Mouse (Mus musculus): ENCODE measurements around the gene Dgcr2.
A peak's percentile ranks its signal among the peaks of the same experiment; 100 is the strongest.

Gene Dgcr2

DNA sequence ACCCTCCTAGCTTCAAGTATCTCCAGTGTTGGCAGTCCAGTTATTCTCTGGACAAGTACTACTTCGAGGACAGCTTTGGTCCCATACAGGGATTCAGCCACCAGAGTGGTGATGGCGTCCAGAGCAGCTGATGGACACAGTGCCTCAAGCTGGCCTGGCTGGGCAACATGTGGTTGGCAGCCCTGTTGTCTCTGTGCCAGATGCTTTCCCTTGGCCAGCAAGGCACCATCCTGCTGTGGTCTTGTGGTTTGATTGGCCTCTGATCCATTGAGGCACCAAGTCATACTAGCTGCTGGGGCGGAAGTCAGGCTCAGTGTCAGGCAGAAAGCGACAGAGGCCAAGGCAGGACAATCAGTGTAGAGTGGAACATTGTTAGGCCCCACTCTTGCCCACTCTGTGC lies 89.2 kb downstream of the Dgcr2 start:
- no peak for DNase-seq (ENCODE audit: low read depth, low spot score)

- peak; percentile 87 for DNase-seq (ENCODE audit: low read depth, low spot score)
Observed at GRCm38 (mm10) chr16:17807192-17808009, 91.0 kb downstream of the Dgcr2 start.

DNA sequence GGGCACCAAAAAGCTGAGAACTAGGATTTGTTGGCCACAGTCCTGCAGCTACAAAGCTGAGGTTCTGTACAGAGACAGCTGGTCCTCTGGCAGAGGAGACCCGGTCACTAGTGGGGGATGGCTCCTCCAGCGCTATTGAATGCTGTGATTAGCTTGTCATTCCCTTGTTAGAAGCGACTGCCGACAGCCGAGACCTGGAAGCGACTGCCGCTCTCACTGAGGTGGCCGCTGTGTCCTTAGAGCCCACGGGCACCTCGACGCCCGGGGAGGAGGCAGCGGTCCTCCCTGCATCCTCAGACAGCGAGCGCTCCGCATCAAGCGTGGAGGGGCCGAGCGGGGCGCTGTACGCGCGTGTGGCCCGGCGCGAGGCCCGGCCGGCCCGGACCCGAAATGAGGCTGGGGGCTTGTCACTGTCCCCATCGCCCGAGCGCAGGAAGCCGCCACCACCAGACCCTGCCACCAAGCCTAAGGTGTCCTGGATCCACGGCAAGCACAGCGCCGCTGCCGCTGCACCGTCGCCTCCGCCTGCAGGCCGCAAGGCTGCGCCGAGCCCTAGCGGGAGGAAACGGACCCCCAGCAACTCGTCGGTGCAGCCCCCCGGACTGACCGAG lies 91.7 kb downstream of the Dgcr2 start:
- no peak for DNase-seq (ENCODE audit: low read depth, low spot score)

DNA sequence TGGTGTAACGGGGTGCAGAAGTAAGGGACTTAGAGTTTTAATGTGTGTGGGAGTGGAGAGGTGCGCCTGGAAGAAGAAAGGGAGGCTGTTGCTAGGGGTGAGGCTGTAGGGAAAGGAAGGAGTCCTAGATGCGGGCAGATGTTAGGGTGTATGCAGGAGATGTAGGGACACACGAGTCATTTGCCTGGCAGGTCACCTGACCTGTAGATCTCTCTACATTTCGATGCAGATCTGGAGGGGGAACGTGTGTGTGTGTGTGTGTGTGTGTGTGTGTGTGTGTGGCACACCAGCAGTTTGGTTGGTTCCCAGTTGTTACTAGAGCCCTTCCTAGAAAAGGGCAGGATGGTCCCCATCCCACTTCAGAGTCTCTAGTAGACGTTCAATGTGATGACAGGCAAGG lies 93.4 kb downstream of the Dgcr2 start:
- no peak for DNase-seq (ENCODE audit: low read depth, low spot score)

GRCm38 (mm10) chr16:17804449-17804912 lies 93.9 kb downstream of the Dgcr2 start:
- DNase-seq (ENCODE audit: low read depth, low spot score), result peak; percentile 75

DNA sequence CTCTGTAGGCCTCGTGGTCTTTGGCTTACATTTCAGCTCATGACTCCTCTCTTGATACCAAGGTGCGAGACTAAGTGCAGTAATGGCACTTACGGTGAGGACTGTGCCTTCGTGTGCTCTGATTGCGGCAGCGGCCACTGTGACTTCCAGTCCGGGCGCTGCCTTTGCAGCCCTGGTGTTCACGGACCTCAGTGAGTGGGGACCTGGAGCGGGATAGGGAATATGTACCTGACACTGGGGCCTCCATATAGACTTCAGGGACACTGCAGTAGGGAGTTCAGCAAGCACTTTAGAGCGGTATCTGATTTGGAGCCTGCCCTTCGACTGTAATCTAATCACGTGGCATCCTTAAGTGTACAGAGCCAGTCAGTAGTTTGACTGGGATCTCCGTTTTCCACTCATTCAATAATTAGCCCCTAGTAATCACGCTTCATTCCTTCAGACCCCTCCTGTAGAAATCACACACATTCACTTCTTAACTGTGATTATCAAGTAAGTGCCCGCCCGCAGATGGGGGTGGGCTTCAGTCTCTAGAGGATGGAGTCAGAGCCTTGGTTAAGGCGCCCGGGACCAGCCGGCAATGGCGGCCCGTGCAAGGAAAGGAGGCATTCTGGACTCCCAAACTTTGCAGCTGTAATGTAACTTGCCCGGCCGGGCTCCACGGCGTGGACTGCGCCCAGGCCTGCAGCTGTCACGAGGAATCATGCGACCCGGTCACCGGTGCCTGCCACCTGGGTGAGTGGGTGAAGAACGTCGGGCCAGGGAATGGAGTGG lies 94.5 kb downstream of the Dgcr2 start:
- DNase-seq (ENCODE audit: low read depth, low spot score), result no peak

DNA sequence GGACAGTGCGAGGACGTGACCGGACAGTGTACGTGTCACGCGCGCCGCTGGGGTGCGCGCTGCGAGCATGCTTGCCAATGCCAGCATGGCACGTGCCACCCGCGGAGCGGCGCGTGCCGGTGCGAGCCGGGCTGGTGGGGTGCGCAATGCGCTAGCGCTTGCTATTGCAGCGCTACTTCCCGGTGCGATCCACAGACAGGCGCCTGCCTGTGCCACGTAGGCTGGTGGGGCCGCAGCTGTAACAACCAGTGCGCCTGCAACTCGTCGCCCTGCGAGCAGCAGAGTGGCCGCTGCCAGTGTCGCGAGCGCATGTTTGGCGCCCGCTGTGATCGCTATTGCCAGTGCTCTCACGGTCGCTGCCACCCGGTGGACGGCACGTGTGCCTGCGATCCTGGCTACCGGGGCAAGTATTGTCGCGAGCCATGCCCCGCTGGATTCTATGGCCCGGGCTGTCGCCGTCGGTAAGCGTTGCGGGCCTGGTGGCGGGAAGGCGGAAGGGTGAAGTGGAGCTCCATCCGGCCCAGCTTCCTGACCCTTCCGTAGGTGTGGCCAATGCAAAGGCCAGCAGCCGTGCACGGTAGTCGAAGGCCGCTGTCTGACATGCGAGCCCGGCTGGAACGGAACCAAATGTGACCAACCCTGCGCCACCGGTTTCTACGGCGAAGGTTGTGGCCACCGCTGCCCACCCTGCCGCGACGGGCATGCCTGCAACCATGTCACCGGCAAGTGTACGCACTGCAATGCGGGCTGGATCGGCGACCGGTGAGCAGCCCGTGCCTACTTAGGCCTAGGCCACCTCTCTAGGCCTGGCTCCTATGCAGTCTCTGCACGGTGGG lies 95.3 kb downstream of the Dgcr2 start:
- peak; percentile 25 for DNase-seq (ENCODE audit: low read depth, low spot score)

GRCm38 (mm10) chr16:17802456-17802838 lies 95.9 kb downstream of the Dgcr2 start:
- no peak for DNase-seq (ENCODE audit: low read depth, low spot score)

DNA sequence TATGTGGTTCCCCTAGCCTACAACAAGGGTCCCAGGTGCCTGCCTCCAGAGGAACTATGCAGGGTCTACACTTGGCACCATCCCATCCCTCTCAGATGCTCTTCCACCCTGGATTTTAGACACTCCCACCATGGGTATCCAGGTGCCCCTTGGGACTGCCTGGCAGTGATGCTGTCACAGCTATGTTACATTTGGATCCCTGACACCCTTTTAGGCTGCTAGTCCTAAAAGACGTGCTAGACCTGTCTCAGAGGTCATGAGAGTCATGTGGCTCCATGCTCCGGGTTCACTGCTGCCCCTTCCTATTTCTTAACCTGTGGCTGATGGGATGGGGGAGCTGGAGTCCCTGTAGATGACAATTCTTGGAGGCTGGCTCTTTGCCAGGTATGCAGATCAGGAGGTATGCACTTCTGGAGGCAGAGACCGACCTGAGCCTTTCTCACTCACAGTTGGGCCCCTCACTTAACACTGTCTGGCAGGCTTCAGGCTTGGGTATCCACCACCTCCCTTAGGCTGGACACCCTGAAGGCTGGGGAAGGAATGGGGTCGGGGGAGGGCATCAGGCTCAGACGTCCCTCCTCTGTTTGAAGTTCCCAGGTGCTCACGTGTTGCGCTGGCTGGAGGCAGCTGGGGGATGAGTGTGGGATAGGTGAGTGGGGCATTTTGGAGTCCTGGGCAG lies 96.4 kb downstream of the Dgcr2 start:
- no peak for DNase-seq (ENCODE audit: low read depth, low spot score)

- no peak for DNase-seq (ENCODE audit: low read depth, low spot score)
Observed at GRCm38 (mm10) chr16:17799584-17799983, 98.8 kb downstream of the Dgcr2 start.

- no peak for DNase-seq (ENCODE audit: low read depth, low spot score)
Observed at GRCm38 (mm10) chr16:17798321-17799180, 99.8 kb downstream of the Dgcr2 start.

- DNase-seq (ENCODE audit: low read depth, low spot score), result peak; percentile 31
Observed at GRCm38 (mm10) chr16:17797812-17798311, 100.5 kb downstream of the Dgcr2 start.

DNA sequence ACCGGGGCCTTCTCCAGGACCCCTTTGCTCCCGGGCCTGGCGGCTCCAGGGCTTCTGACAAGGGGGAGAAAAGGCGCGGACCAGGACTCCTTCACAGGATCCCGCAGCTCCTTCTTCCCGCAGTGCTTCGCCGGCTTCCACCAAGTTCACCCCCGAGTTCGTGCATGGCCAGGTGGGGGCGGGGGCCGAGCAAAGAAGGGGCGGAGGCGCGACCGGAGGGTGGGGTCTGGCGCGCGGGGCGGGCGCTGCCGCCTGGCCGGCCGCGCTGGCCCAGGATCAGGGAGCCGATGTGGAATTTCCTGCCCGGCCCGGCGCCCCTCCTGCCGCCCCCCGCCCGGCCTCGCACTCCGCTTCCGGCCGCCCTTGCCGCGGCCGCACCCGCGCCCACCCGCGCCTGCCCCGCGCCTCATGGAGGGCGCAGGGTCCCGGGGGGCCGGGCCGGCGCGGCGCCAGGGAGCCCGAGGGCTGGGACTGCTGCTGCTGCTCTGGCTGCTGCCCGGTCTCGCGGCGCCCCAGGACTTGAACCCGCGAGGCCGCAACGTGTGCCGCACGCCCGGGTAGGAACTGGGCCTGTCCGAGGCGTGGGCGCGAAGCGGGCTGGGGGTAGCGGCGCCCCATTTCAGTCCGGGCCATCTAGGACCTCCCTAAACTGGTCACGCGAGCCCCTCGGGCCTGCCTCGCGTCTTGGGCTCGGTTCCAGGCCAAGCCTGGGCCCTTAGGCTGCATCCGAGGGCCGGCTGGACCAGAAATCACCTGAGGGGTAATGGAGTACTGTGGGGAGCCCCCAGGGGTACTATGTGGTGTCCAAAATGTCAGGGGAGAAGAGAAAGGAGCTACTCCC lies 101.2 kb downstream of the Dgcr2 start, which contains the start of gene Scarf2:
TSS of gene Scarf2 (plus strand) at position 312 of the 841 bp plus-strand sequence.
- DNase-seq (ENCODE audit: low read depth, low spot score), result no peak

GRCm38 (mm10) chr16:17796519-17796918 lies 101.8 kb downstream of the Dgcr2 start:
- no peak for DNase-seq (ENCODE audit: low read depth, low spot score)

DNA sequence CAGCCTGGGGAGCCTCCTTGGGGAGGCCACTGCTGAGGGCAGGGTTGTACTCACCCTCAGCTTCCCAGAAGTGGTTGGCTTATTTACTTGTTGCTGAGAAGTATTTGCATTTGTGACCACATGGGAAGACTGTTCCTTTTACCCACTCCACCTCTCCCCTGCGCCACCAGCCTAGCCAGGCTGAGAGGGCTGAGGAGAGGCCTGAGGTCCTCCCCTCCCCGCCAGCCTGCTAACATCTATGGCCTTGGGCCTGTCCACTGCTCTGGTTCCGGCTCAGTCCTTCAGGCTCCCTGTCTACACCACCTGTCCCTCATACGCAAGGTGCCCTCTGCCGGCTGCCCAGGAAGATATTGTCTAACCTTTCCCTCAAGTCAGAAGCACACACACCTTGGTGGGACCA lies 102.7 kb downstream of the Dgcr2 start:
- DNase-seq (ENCODE audit: low read depth, low spot score), result no peak

- no peak for DNase-seq (ENCODE audit: low read depth, low spot score)
Observed at GRCm38 (mm10) chr16:17794047-17794446, 104.3 kb downstream of the Dgcr2 start.

- no peak for DNase-seq (ENCODE audit: low read depth, low spot score)
Observed at GRCm38 (mm10) chr16:17792728-17793127, 105.6 kb downstream of the Dgcr2 start.

Measured in ES-CJ7 (cell line).